Mouse (Mus musculus): ENCODE results near the gene Plekha6.

DNA sequence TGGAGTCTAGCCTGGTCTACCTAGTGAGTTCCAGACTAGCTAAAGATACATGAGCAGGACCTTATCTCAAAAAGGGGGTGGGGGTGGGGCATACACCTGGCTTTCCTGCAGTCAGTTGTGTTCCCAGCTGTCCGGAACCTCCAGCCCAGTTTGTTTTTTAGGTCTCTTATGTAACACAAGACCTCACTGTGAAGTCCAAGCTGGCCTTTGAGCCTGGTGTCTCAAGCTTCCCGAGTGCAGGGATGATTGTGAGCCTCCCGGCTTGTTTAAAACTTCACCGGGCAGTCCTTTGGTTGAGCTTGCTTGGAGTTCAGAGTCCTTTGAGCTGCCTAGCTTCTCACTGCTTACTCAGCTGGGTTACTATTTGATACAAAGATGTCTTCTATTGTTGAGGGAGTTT is 29.9 kb upstream of the Plekha6 start:
- TF ChIP-seq GATA1 (IDR thresholded peaks at IDR 0.05; ENCODE audit: borderline replicate concordance, low read length) = no peak
- no peak for TF ChIP-seq CTCF (IDR thresholded peaks at IDR 0.05; ENCODE audit: low read depth, low read length)

All from G1E (cell line).